19 mouse cellular contexts compared by ENCODE assay signal in the genomic region with DNA sequence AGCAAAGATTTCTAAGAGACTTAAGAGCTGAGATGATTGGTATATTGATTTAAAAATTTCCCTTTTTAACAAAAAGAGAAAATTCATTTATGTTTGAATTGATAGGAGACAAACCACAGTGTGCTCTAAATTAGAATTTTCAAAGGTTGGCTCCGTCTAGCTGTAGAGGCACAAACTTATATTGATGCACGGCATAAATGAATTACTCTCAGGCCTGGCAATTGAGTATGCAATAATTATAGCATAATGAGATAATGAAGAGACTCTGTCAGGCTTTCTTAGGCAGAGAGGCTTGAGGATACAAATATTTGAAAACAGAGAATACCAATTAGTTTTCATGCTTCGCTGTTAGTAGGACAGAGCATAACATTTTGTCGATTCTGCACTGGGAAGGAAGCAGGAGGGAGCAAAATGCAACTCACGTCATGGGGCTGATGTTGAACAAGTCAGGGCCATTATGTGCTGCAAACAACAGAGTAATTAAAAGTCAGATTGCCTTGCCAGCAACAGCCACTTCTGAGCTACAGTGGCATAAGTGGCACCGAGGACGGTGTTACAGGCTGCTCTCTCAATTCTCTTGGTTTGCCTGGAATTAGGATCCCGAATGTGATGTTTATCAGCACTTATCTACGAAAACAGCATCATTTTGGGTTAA.
DNase-seq lines count a peak whose midpoint lies in the region; ATAC-seq and TF ChIP-seq lines count a peak whose summit lies in the region.
"Had no signal": no experiment of that assay in that cellular context is flagged by ENCODE, and none has a peak within 500 bp of the region (broad histone marks: within the 10 kb centered on the region; RNA-seq: fewer than 3 reads in every experiment).

No protein-coding gene starts in this region.

- peak overlapping the region; percentile 24 for H3K4me2 ChIP-seq in hindbrain, embryonic 14.5 days (replicated peaks)
- H3K4me2 ChIP-seq in hindbrain, embryonic 11.5 days (replicated peaks; ENCODE audit: low read depth, low read length) = no peak overlapping the region
- no peak overlapping the region for H3K4me2 ChIP-seq in forebrain, embryonic 14.5 days (ENCODE audit: low read length)
- H3K4me2 ChIP-seq in hindbrain, embryonic 16.5 days (ENCODE audit: low read length) = no peak overlapping the region
- H3K4me2 ChIP-seq in midbrain, postnatal 0 days (ENCODE audit: low read depth, low read length, poor library complexity, severe bottlenecking) = no peak overlapping the region

- 56% methylated on average over 9 of the region's 9 CpGs for WGBS in hindbrain, embryonic 14.5 days
- WGBS in hindbrain, embryonic 11.5 days = 81% methylated on average over 9 of the region's 9 CpGs
- WGBS in forebrain, embryonic 14.5 days = 42% methylated on average over 9 of the region's 9 CpGs
- 41% methylated on average over 9 of the region's 9 CpGs for WGBS in hindbrain, embryonic 16.5 days
- 58% methylated on average over 9 of the region's 9 CpGs for WGBS in midbrain, postnatal 0 days

- H3K4me3 ChIP-seq in hindbrain, embryonic 14.5 days (replicated peaks; ENCODE audit: low read length) = no peak overlapping the region
- no peak overlapping the region for H3K4me3 ChIP-seq in hindbrain, embryonic 11.5 days (ENCODE audit: low read depth, low read length)
- no peak overlapping the region for H3K4me3 ChIP-seq in forebrain, embryonic 14.5 days (ENCODE audit: low read depth, low read length)
- no peak overlapping the region for H3K4me3 ChIP-seq in hindbrain, embryonic 16.5 days (ENCODE audit: low read length)
- H3K4me3 ChIP-seq in midbrain, postnatal 0 days (ENCODE audit: low read depth, low read length) = no peak overlapping the region

- no peaks in the 10 kb centered on the region for H3K27me3 ChIP-seq in hindbrain, embryonic 14.5 days (ENCODE audit: control insufficient read depth, insufficient read depth, low read length)
- H3K27me3 ChIP-seq in hindbrain, embryonic 11.5 days (ENCODE audit: control insufficient read depth, insufficient read depth, low read length) = no peaks in the 10 kb centered on the region
- no peaks in the 10 kb centered on the region for H3K27me3 ChIP-seq in forebrain, embryonic 14.5 days (replicated peaks; ENCODE audit: control insufficient read depth, insufficient read depth, low read length)
- no peaks in the 10 kb centered on the region for H3K27me3 ChIP-seq in hindbrain, embryonic 16.5 days (replicated peaks; ENCODE audit: control insufficient read depth, insufficient read depth, low read length)
- no peaks in the 10 kb centered on the region for H3K27me3 ChIP-seq in midbrain, postnatal 0 days (ENCODE audit: insufficient read depth, low read length)

- peak overlapping the region; percentile 55; the same call in 1 of the 2 replicates for H3K27ac ChIP-seq in hindbrain, embryonic 14.5 days
- H3K27ac ChIP-seq in hindbrain, embryonic 11.5 days (ENCODE audit: low read depth, low read length) = no peak overlapping the region
- no peak overlapping the region for H3K27ac ChIP-seq in forebrain, embryonic 14.5 days (ENCODE audit: low read depth, low read length)
- H3K27ac ChIP-seq in hindbrain, embryonic 16.5 days (ENCODE audit: low read depth, low read length) = no peak overlapping the region
- H3K27ac ChIP-seq in midbrain, postnatal 0 days (ENCODE audit: low read depth, low read length) = no peak overlapping the region

- no peak for TF ChIP-seq CTCF in midbrain, postnatal 0 days (IDR thresholded peaks at IDR 0.05)

- H3K4me1 ChIP-seq in hindbrain, embryonic 14.5 days (replicated peaks; ENCODE audit: control insufficient read depth, insufficient read depth, low read length) = no peaks in the 10 kb centered on the region; the same call in 1 of the 2 replicates
- no peaks in the 10 kb centered on the region for H3K4me1 ChIP-seq in hindbrain, embryonic 11.5 days (replicated peaks; ENCODE audit: control insufficient read depth, insufficient read depth, low read length)
- no peaks in the 10 kb centered on the region for H3K4me1 ChIP-seq in forebrain, embryonic 14.5 days (ENCODE audit: control insufficient read depth, insufficient read depth, low read length)
- H3K4me1 ChIP-seq in hindbrain, embryonic 16.5 days (ENCODE audit: control insufficient read depth, insufficient read depth, low read depth, low read length) = no peaks in the 10 kb centered on the region; the same call in 1 of the 2 replicates
- H3K4me1 ChIP-seq in midbrain, postnatal 0 days (ENCODE audit: insufficient read depth, low read length) = no peaks in the 10 kb centered on the region

- H3K9me3 ChIP-seq in hindbrain, embryonic 14.5 days (ENCODE audit: control insufficient read depth, low read length) = no peaks in the 10 kb centered on the region
- no peaks in the 10 kb centered on the region for H3K9me3 ChIP-seq in hindbrain, embryonic 11.5 days (ENCODE audit: control insufficient read depth, low read length)
- no peaks in the 10 kb centered on the region for H3K9me3 ChIP-seq in forebrain, embryonic 14.5 days (replicated peaks; ENCODE audit: control insufficient read depth, low read length)
- no peaks in the 10 kb centered on the region for H3K9me3 ChIP-seq in hindbrain, embryonic 16.5 days (ENCODE audit: control insufficient read depth, low read length)
- no peaks in the 10 kb centered on the region for H3K9me3 ChIP-seq in midbrain, postnatal 0 days (ENCODE audit: low read length)

- no peaks in the 10 kb centered on the region for H3K36me3 ChIP-seq in hindbrain, embryonic 14.5 days (replicated peaks; ENCODE audit: control insufficient read depth, insufficient read depth)
- H3K36me3 ChIP-seq in hindbrain, embryonic 11.5 days (ENCODE audit: control insufficient read depth, insufficient read depth, low read length) = no peaks in the 10 kb centered on the region
- H3K36me3 ChIP-seq in forebrain, embryonic 14.5 days (ENCODE audit: control insufficient read depth, insufficient read depth, low read length) = no peaks in the 10 kb centered on the region
- H3K36me3 ChIP-seq in hindbrain, embryonic 16.5 days (ENCODE audit: control insufficient read depth, insufficient read depth, low read length) = no peaks in the 10 kb centered on the region
- H3K36me3 ChIP-seq in midbrain, postnatal 0 days (ENCODE audit: insufficient read depth, low read length) = no peaks in the 10 kb centered on the region

- H3K9ac ChIP-seq in hindbrain, embryonic 14.5 days = no peak overlapping the region
- no peak overlapping the region for H3K9ac ChIP-seq in hindbrain, embryonic 11.5 days (ENCODE audit: low read depth, low read length)
- no peak overlapping the region for H3K9ac ChIP-seq in forebrain, embryonic 14.5 days (ENCODE audit: low read length)
- no peak overlapping the region for H3K9ac ChIP-seq in hindbrain, embryonic 16.5 days (ENCODE audit: low read depth, low read length)
- no peak overlapping the region for H3K9ac ChIP-seq in midbrain, postnatal 0 days (replicated peaks; ENCODE audit: low read length, poor library complexity, severe bottlenecking)

- peak; percentile 77 for ATAC-seq in hindbrain, embryonic 14.5 days (ENCODE audit: low FRiP score)
- no peak for ATAC-seq in hindbrain, embryonic 11.5 days (ENCODE audit: low FRiP score)
- ATAC-seq in forebrain, embryonic 14.5 days = peak; percentile 66
- peak; percentile 82 for ATAC-seq in hindbrain, embryonic 16.5 days
- ATAC-seq in midbrain, postnatal 0 days (ENCODE audit: low FRiP score) = no peak
- ATAC-seq: intestine, embryonic 16.5 days had no signal

- DNase-seq in hindbrain, embryonic 14.5 days (ENCODE audit: low spot score) = no peak
- no peak for DNase-seq in hindbrain, embryonic 11.5 days (ENCODE audit: low spot score)
- DNase-seq in forebrain, embryonic 14.5 days (ENCODE audit: low spot score) = peak; percentile 45
- peak; percentile 10 for DNase-seq in midbrain, postnatal 0 days (ENCODE audit: low spot score)
- DNase-seq in B cell, adult 2 months = no peak
- no peak for DNase-seq in ovary, postnatal 36 days (ENCODE audit: low spot score)
- DNase-seq: adrenal gland, postnatal 14 days; cerebellum, adult 11-12 months; gastrocnemius, postnatal 10 days; heart, adult 11 months; heart, postnatal 4 days; kidney, postnatal 36 days; left cerebral cortex, postnatal 4 days; liver; lung, postnatal 10 days; spleen, adult 18-20 months; thymus, postnatal 36 days had no signal

Comparison
In these comparisons a context has a peak if more than half of its experiments do, and no peak if none do; other contexts are left out.
1. ATAC-seq: peak in hindbrain, embryonic 14.5 days (single experiment), forebrain, embryonic 14.5 days (single experiment) and hindbrain, embryonic 16.5 days (single experiment); none in hindbrain, embryonic 11.5 days (single experiment) and midbrain, postnatal 0 days (single experiment).
2. DNase-seq: peak in forebrain, embryonic 14.5 days (single experiment) and midbrain, postnatal 0 days (single experiment); none in hindbrain, embryonic 14.5 days (single experiment), hindbrain, embryonic 11.5 days (single experiment), B cell, adult 2 months (0 of 2) and ovary, postnatal 36 days (single experiment).